Mouse (Mus musculus): ENCODE data around the gene Mfsd9. TPM values are rescaled to one million over a fixed set of nuclear protein-coding genes. Genes with fewer than 3 reads are reported as not detected.

The Mfsd9 gene
- polyA plus RNA-seq, 1 experiment from 2014 or later: 3.3 TPM

- Histone ChIP-seq H3K4me1 (replicated peaks; ENCODE audit: control insufficient read depth, insufficient read depth, low read length) (no peaks in the 10 kb centered on the region), H3K4me3 (ENCODE audit: low read depth, low read length) (no peak overlapping the region), H3K9me3 (ENCODE audit: control insufficient read depth, low read length) (no peaks in the 10 kb centered on the region), H3K27ac (ENCODE audit: low read depth, low read length) (no peak overlapping the region), H3K9ac (ENCODE audit: low read length) (no peak overlapping the region), H3K36me3 (ENCODE audit: control insufficient read depth, insufficient read depth, low read length) (no peaks in the 10 kb centered on the region), H3K4me2 (ENCODE audit: low read depth, low read length, severe bottlenecking) (no peak overlapping the region), H3K27me3 (ENCODE audit: control insufficient read depth, insufficient read depth, low read length) (no peaks in the 10 kb centered on the region)
- ATAC-seq (replicated peaks; ENCODE audit: low FRiP score) (no peak), DNase-seq (ENCODE audit: low spot score) (no peak)
- WGBS: 94% methylated on average over 7 of the region's 7 CpGs
These were observed 19.1 kb downstream of the Mfsd9 start for GRCm38 (mm10) chr1:40771196-40771970.

- no peak for DNase-seq (ENCODE audit: low spot score)
- Histone ChIP-seq H3K4me3 (ENCODE audit: low read depth, low read length) (no peak overlapping the region), H3K9ac (ENCODE audit: low read length) (no peak overlapping the region), H3K36me3 (ENCODE audit: control insufficient read depth, insufficient read depth, low read length) (no peaks in the 10 kb centered on the region), H3K27me3 (ENCODE audit: control insufficient read depth, insufficient read depth, low read length) (no peaks in the 10 kb centered on the region), H3K27ac (ENCODE audit: low read depth, low read length) (no peak overlapping the region), H3K4me2 (ENCODE audit: low read depth, low read length, severe bottlenecking) (no peak overlapping the region), H3K4me1 (replicated peaks; ENCODE audit: control insufficient read depth, insufficient read depth, low read length) (no peaks in the 10 kb centered on the region), H3K9me3 (ENCODE audit: control insufficient read depth, low read length) (no peaks in the 10 kb centered on the region)
- 57% methylated on average over 4 of the region's 4 CpGs for WGBS
- no peak for ATAC-seq (replicated peaks; ENCODE audit: low FRiP score)
These were observed 21.1 kb downstream of the Mfsd9 start for GRCm38 (mm10) chr1:40769331-40769894.

DNA sequence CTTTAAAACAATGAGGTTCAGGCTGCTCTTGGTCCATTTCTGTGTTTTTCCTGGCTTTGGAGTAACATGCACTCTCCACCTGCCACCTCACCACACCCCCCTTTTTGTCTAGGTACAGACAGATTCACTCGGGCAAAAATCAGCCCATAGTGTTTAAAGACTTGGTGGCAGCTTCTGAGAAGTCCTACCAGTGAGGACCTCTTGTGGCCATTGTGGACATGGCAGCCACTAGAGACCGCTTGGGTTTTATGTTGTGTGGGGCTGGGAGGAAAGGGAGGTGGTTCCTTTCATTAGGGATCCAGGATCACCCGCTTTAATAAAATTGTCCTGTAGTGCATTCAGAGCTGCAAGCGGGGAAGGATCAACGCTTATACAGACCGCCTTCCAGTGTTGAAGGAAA is 21.9 kb downstream of the Mfsd9 start:
- H3K27me3 ChIP-seq (ENCODE audit: control insufficient read depth, insufficient read depth, low read length): no peaks in the 10 kb centered on the region
- H3K4me2 ChIP-seq (ENCODE audit: low read depth, low read length, severe bottlenecking): no peak overlapping the region
- no peaks in the 10 kb centered on the region for H3K4me1 ChIP-seq (replicated peaks; ENCODE audit: control insufficient read depth, insufficient read depth, low read length)
- no peak overlapping the region for H3K4me3 ChIP-seq (ENCODE audit: low read depth, low read length)
- DNase-seq (ENCODE audit: low spot score): peak; percentile 70
- H3K9me3 ChIP-seq (ENCODE audit: control insufficient read depth, low read length): no peaks in the 10 kb centered on the region
- no peaks in the 10 kb centered on the region for H3K36me3 ChIP-seq (ENCODE audit: control insufficient read depth, insufficient read depth, low read length)
- no peak overlapping the region for H3K27ac ChIP-seq (ENCODE audit: low read depth, low read length)
- WGBS: 29% methylated on average over 6 of the region's 6 CpGs
- no peak overlapping the region for H3K9ac ChIP-seq (ENCODE audit: low read length)
- ATAC-seq (replicated peaks; ENCODE audit: low FRiP score): no peak

- Histone ChIP-seq H3K4me3 (ENCODE audit: low read depth, low read length) (no peak overlapping the region), H3K27ac (ENCODE audit: low read depth, low read length) (no peak overlapping the region), H3K4me1 (replicated peaks; ENCODE audit: control insufficient read depth, insufficient read depth, low read length) (no peaks in the 10 kb centered on the region), H3K36me3 (ENCODE audit: control insufficient read depth, insufficient read depth, low read length) (no peaks in the 10 kb centered on the region), H3K9ac (ENCODE audit: low read length) (no peak overlapping the region), H3K27me3 (ENCODE audit: control insufficient read depth, insufficient read depth, low read length) (no peaks in the 10 kb centered on the region), H3K9me3 (ENCODE audit: control insufficient read depth, low read length) (no peaks in the 10 kb centered on the region), H3K4me2 (ENCODE audit: low read depth, low read length, severe bottlenecking) (no peak overlapping the region)
- WGBS: 90% methylated on average over 18 of the region's 18 CpGs
- DNase-seq (ENCODE audit: low spot score) (no peak), ATAC-seq (replicated peaks; ENCODE audit: low FRiP score) (no peak)
These were observed 22.9 kb downstream of the Mfsd9 start for GRCm38 (mm10) chr1:40767588-40767987.

DNA sequence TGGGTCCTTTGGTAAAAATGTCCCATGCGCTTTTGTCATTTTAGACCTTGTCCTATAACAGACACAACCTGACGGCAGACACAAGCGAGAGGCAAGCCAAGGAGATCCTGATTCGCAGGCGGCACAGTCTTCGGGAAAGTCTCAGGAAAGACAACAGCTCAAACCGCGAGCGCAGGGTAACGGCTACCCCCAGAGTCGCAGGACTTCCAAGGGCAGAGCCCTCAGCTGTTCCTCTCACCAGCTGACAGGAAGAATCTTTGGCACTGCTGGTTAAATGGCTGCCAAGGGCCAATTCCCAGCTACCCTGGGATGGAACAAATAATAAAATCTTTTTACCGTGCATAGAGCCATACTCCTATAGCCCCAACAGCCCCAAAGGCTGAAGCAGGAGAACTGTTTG is 25.0 kb downstream of the Mfsd9 start:
- 93% methylated on average over 12 of the region's 12 CpGs for WGBS
- H3K27ac ChIP-seq (ENCODE audit: low read depth, low read length): no peak overlapping the region
- ATAC-seq (replicated peaks; ENCODE audit: low FRiP score): no peak

DNA sequence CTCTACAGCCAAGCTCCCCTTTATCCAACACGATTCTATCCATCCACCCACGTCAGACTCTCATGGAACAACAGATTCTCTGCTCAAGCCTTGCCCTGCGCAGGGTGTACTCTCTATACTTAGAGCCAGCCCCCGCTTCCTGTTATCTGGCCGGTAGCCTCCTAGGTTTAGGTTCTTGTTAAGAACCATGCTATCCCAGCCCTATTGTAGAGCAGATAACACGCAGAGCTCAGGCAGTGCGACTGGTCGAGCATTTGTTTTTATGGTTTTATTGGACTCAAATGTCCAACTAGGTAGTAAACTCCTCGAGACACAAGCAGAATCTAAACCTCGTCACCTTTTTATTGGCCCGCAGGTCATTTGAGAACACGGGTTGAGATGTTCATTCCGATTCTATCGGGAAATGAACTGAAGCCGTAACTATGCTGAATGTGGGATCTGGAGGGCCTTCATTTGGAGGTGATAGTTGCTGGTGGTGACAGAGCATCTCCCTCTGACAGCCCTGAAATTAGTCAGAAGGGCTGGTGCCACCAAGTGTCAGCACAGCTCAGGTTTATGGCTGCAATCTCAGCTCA is 25.7 kb downstream of the Mfsd9 start:
- no peaks in the 10 kb centered on the region for H3K9me3 ChIP-seq (ENCODE audit: control insufficient read depth, low read length)
- H3K4me2 ChIP-seq (ENCODE audit: low read depth, low read length, severe bottlenecking): no peak overlapping the region
- H3K27me3 ChIP-seq (ENCODE audit: control insufficient read depth, insufficient read depth, low read length): no peaks in the 10 kb centered on the region
- no peak overlapping the region for H3K9ac ChIP-seq (ENCODE audit: low read length)
- 91% methylated on average over 15 of the region's 15 CpGs for WGBS
- H3K4me1 ChIP-seq (replicated peaks; ENCODE audit: control insufficient read depth, insufficient read depth, low read length): no peaks in the 10 kb centered on the region
- no peaks in the 10 kb centered on the region for H3K36me3 ChIP-seq (ENCODE audit: control insufficient read depth, insufficient read depth, low read length)
- DNase-seq (ENCODE audit: low spot score) (no peak), ATAC-seq (replicated peaks; ENCODE audit: low FRiP score) (no peak)
- H3K4me3 ChIP-seq (ENCODE audit: low read depth, low read length): no peak overlapping the region
- no peak overlapping the region for H3K27ac ChIP-seq (ENCODE audit: low read depth, low read length)

More for the DNA sequence above, 25.0 kb downstream of the Mfsd9 start:
- no peak overlapping the region for H3K4me2 ChIP-seq (ENCODE audit: low read depth, low read length, severe bottlenecking)
- no peak overlapping the region for H3K4me3 ChIP-seq (ENCODE audit: low read depth, low read length)
- DNase-seq (ENCODE audit: low spot score): no peak
- no peaks in the 10 kb centered on the region for H3K9me3 ChIP-seq (ENCODE audit: control insufficient read depth, low read length)
- no peak overlapping the region for H3K9ac ChIP-seq (ENCODE audit: low read length)
- H3K27me3 ChIP-seq (ENCODE audit: control insufficient read depth, insufficient read depth, low read length): no peaks in the 10 kb centered on the region
- no peaks in the 10 kb centered on the region for H3K36me3 ChIP-seq (ENCODE audit: control insufficient read depth, insufficient read depth, low read length)
- no peaks in the 10 kb centered on the region for H3K4me1 ChIP-seq (replicated peaks; ENCODE audit: control insufficient read depth, insufficient read depth, low read length)

DNA sequence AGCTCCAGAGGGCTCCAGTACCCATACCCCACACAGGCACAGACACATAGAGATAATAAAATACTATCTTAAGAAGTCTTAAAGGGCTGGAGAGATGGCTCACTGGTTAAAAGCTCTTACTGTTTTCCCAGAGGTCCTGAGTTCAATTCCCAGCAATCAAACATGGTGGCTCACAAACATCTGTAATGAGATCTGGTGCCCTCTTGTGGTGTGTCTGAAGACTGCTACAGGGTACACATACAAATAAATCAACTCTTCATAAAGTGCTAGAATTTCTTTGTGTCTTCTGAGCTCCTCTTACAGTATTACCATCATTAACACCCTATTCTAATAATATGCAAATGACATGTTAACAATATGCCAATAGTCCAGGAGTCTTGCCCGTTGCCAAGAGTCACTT is 26.4 kb downstream of the Mfsd9 start:
- 97% methylated on average over 1 of the region's 1 CpGs for WGBS

GRCm38 (mm10) chr1:40759751-40760445 is 30.6 kb downstream of the Mfsd9 start:
- no peak overlapping the region for H3K27ac ChIP-seq (ENCODE audit: low read depth, low read length)
- ATAC-seq (replicated peaks; ENCODE audit: low FRiP score) (no peak), DNase-seq (ENCODE audit: low spot score) (no peak)
- H3K4me2 ChIP-seq (ENCODE audit: low read depth, low read length, severe bottlenecking): no peak overlapping the region
- H3K36me3 ChIP-seq (ENCODE audit: control insufficient read depth, insufficient read depth, low read length): no peaks in the 10 kb centered on the region
- WGBS: 93% methylated on average over 6 of the region's 6 CpGs
- H3K9ac ChIP-seq (ENCODE audit: low read length): no peak overlapping the region
- H3K9me3 ChIP-seq (ENCODE audit: control insufficient read depth, low read length): no peaks in the 10 kb centered on the region
- no peak overlapping the region for H3K4me3 ChIP-seq (ENCODE audit: low read depth, low read length)
- no peaks in the 10 kb centered on the region for H3K4me1 ChIP-seq (replicated peaks; ENCODE audit: control insufficient read depth, insufficient read depth, low read length)
- H3K27me3 ChIP-seq (ENCODE audit: control insufficient read depth, insufficient read depth, low read length): no peaks in the 10 kb centered on the region

More for the DNA sequence above, 26.4 kb downstream of the Mfsd9 start:
- H3K4me3 ChIP-seq (ENCODE audit: low read depth, low read length): no peak overlapping the region
- H3K27me3 ChIP-seq (ENCODE audit: control insufficient read depth, insufficient read depth, low read length): no peaks in the 10 kb centered on the region
- no peak overlapping the region for H3K4me2 ChIP-seq (ENCODE audit: low read depth, low read length, severe bottlenecking)
- no peak overlapping the region for H3K27ac ChIP-seq (ENCODE audit: low read depth, low read length)
- ATAC-seq (replicated peaks; ENCODE audit: low FRiP score) (no peak), DNase-seq (ENCODE audit: low spot score) (no peak)
- no peaks in the 10 kb centered on the region for H3K9me3 ChIP-seq (ENCODE audit: control insufficient read depth, low read length)
- no peak overlapping the region for H3K9ac ChIP-seq (ENCODE audit: low read length)
- no peaks in the 10 kb centered on the region for H3K36me3 ChIP-seq (ENCODE audit: control insufficient read depth, insufficient read depth, low read length)
- H3K4me1 ChIP-seq (replicated peaks; ENCODE audit: control insufficient read depth, insufficient read depth, low read length): no peaks in the 10 kb centered on the region
